Mouse (Mus musculus): ENCODE measurements at regions not wholly inside any gene's neighbourhood (a gene's known extent, or its start where the extent isn't known, plus 50 kb on each side); places are given as distances from the start of the nearest gene placed in this dataset.

DNA sequence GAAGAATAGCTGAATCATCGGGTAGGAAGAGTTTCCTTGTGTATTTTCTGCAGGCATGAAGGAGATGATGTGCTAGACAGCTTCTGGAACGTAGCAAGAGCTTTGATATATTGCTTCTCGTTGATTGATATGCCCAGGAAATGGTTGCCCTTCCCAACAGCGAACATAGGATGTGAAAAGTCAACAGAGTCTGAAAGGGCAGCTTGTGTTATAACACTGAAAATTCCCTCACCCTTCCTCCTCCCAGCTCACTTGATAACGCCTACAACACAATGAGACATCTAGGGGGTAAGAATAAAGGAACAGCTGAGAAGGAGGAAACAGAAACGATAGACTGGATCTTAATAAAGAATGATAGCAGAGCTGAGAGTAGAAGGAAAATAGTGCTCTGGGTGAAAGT, 60.1 kb upstream of the Itprid2 start:
- TF ChIP-seq ZC3H11A (IDR thresholded peaks at IDR 0.05; ENCODE audit: borderline replicate concordance, low read depth, low read length) = no peak
- no peak for TF ChIP-seq MAFK (IDR thresholded peaks at IDR 0.05; ENCODE audit: insufficient read depth, low read depth, low read length)

Data from ES-E14 (cell line).